Mouse (Mus musculus) testis, postnatal 10 days (tissue): Measurements from ENCODE around the gene Pp2d1.
"Not testable (repeated sequence)": the region's sequence is repeated elsewhere in the genome, so short reads cannot be mapped to it uniquely, and the experiment has no call there.

ENCODE experiments used
- DNase-seq: peaks from one replicate; pipeline ENCODE4 v3.0.0; 2021; ENCODE audit warnings: low spot score

Pp2d1 gene

GRCm38 (mm10) chr17:53539351-53539750 lies at the start of gene Pp2d1:
Pp2d1 (minus strand) TSS chr17:53539451.
- DNase-seq: not testable (repeated sequence)

- no peak for DNase-seq
These were observed 49.0 kb upstream of the Pp2d1 start for GRCm38 (mm10) chr17:53588097-53588855.

GRCm38 (mm10) chr17:53587074-53587851 lies 48.0 kb upstream of the Pp2d1 start:
- DNase-seq: peak; percentile 92

- DNase-seq: no peak
These were observed 44.8 kb upstream of the Pp2d1 start for GRCm38 (mm10) chr17:53583846-53584579.

GRCm38 (mm10) chr17:53582805-53583204 lies 43.6 kb upstream of the Pp2d1 start:
- DNase-seq: no peak

- DNase-seq: no peak
These were observed 42.9 kb upstream of the Pp2d1 start for GRCm38 (mm10) chr17:53582026-53582585.

GRCm38 (mm10) chr17:53580237-53580636 lies 41.0 kb upstream of the Pp2d1 start:
- no peak for DNase-seq

GRCm38 (mm10) chr17:53579612-53580011 lies 40.4 kb upstream of the Pp2d1 start:
- DNase-seq: no peak

GRCm38 (mm10) chr17:53578776-53579175 lies 39.5 kb upstream of the Pp2d1 start:
- no peak for DNase-seq

GRCm38 (mm10) chr17:53578249-53578648 lies 39.0 kb upstream of the Pp2d1 start:
- DNase-seq: no peak

GRCm38 (mm10) chr17:53577754-53578153 lies 38.5 kb upstream of the Pp2d1 start:
- DNase-seq: peak; percentile 3

GRCm38 (mm10) chr17:53577151-53577550 lies 37.9 kb upstream of the Pp2d1 start:
- DNase-seq: peak; percentile 17

- DNase-seq: no peak
These were observed 33.8 kb upstream of the Pp2d1 start for GRCm38 (mm10) chr17:53573019-53573556.

- not testable (repeated sequence) for DNase-seq
These were observed 31.7 kb upstream of the Pp2d1 start for GRCm38 (mm10) chr17:53570932-53571331.

- no peak for DNase-seq
These were observed 31.2 kb upstream of the Pp2d1 start for GRCm38 (mm10) chr17:53570361-53570875.

GRCm38 (mm10) chr17:53569829-53570228 lies 30.6 kb upstream of the Pp2d1 start:
- DNase-seq: peak; percentile 84

- DNase-seq: no peak
These were observed 29.6 kb upstream of the Pp2d1 start for GRCm38 (mm10) chr17:53568734-53569386.

- DNase-seq: peak; percentile 87
These were observed 28.9 kb upstream of the Pp2d1 start for GRCm38 (mm10) chr17:53568118-53568517.

- DNase-seq: peak; percentile 73
These were observed 28.3 kb upstream of the Pp2d1 start for GRCm38 (mm10) chr17:53567346-53568101.

- DNase-seq: no peak
These were observed 27.7 kb upstream of the Pp2d1 start for GRCm38 (mm10) chr17:53566919-53567345.
